Mouse (Mus musculus) 416B (cell line): ENCODE measurements around the gene Col5a2.
"Not testable (repeated sequence)": the region's sequence is repeated elsewhere in the genome, so short reads cannot be mapped to it uniquely, and the experiment has no call there.

ENCODE experiments used
- DNase-seq: peaks from one replicate; pipeline ENCODE4 v3.0.0; 2011; ENCODE audit warnings: low read depth

Gene Col5a2

GRCm38 (mm10) chr1:45429145-45429544 lies 73.9 kb downstream of the Col5a2 start:
- not testable (repeated sequence) for DNase-seq

- DNase-seq, result no peak
Measured at GRCm38 (mm10) chr1:45423915-45424314, 79.2 kb downstream of the Col5a2 start.

- DNase-seq, result no peak
Measured at GRCm38 (mm10) chr1:45420554-45420953, 82.5 kb downstream of the Col5a2 start.

GRCm38 (mm10) chr1:45419858-45420257 lies 83.2 kb downstream of the Col5a2 start:
- no peak for DNase-seq

GRCm38 (mm10) chr1:45381866-45382265 lies 121.2 kb downstream of the Col5a2 start:
- DNase-seq, result no peak

GRCm38 (mm10) chr1:45379992-45380690 lies 122.9 kb downstream of the Col5a2 start:
- no peak for DNase-seq

- DNase-seq, result no peak
Measured at GRCm38 (mm10) chr1:45365427-45365826, 137.7 kb downstream of the Col5a2 start.

GRCm38 (mm10) chr1:45363274-45363673 lies 139.8 kb downstream of the Col5a2 start:
- DNase-seq, result no peak

- no peak for DNase-seq
Measured at GRCm38 (mm10) chr1:45359673-45360072, 143.4 kb downstream of the Col5a2 start.

- DNase-seq, result no peak
Measured at GRCm38 (mm10) chr1:45359147-45359546, 143.9 kb downstream of the Col5a2 start.

- no peak for DNase-seq
Measured at GRCm38 (mm10) chr1:45358020-45358419, 145.1 kb downstream of the Col5a2 start.

- DNase-seq, result no peak
Measured at GRCm38 (mm10) chr1:45355944-45356343, 147.1 kb downstream of the Col5a2 start.

- no peak for DNase-seq
Measured at GRCm38 (mm10) chr1:45329149-45329548, 173.9 kb downstream of the Col5a2 start.
